Mouse (Mus musculus) lung, adult 10 weeks (tissue): Measurements from ENCODE around the gene Setdb1. TPM values are rescaled to one million over a fixed set of nuclear protein-coding genes. Genes with fewer than 3 reads are reported as not detected.

Source experiments
- polyA plus RNA-seq: library from polyadenylated mRNA; stranded (reverse); fragments of 350-450 nt; fragmentation: Illumina TruSeq; extraction: RNeasy Lipid Tissue Mini Kit (QIAGEN cat#74804); gene quantifications from one replicate; pipeline ENCODE4 v1.2.3, GENCODE M21; 2014; ENCODE audit warnings: low read depth, low replicate concordance; ENCODE audit not compliant: insufficient read depth

Gene Setdb1
- polyA plus RNA-seq, result 9.2 TPM

GRCm38 (mm10) chr3:95356701-95357449 is at the start of gene Setdb1:
Setdb1 (minus strand) TSS chr3:95357202.

GRCm38 (mm10) chr3:95402741-95403140 is 45.7 kb upstream of the Setdb1 start, which contains the start of gene 4930558C23Rik:
4930558C23Rik (minus strand) TSS chr3:95402841.

GRCm38 (mm10) chr3:95314486-95315093 is 42.4 kb downstream of the Setdb1 start, which contains the start of gene Cers2:
Cers2 (plus strand) TSS chr3:95314791.

GRCm38 (mm10) chr3:95307100-95307499 is 49.9 kb downstream of the Setdb1 start, which contains the start of gene Anxa9:
Anxa9 (minus strand) TSS chr3:95307176.

GRCm38 (mm10) chr3:95281216-95282126 is 75.5 kb downstream of the Setdb1 start, which contains the start of the genes Mindy1 and Prune1:
Mindy1 (plus strand) TSS chr3:95281345.
Prune1 (minus strand) TSS chr3:95282076.

Other genes starting within 250 kb of the Setdb1 start
- 33.7 TPM for gene Vps72, start 246.2 kb downstream of the Setdb1 start, polyA plus RNA-seq
- 1.5 TPM for gene Tmod4, start 232.7 kb downstream of the Setdb1 start, polyA plus RNA-seq
- 42.6 TPM for gene Scnm1, start 223.2 kb downstream of the Setdb1 start, polyA plus RNA-seq
- gene Lysmd1, start 223.1 kb downstream of the Setdb1 start, polyA plus RNA-seq, result 8.4 TPM
- gene Tnfaip8l2, start 214.8 kb downstream of the Setdb1 start, polyA plus RNA-seq, result 22.1 TPM
- gene Sema6c, start 196.7 kb downstream of the Setdb1 start, polyA plus RNA-seq, result 2.1 TPM
- gene Gabpb2, start 139.3 kb downstream of the Setdb1 start, polyA plus RNA-seq, result 6.1 TPM
- gene Cdc42se1, start 128.5 kb downstream of the Setdb1 start, polyA plus RNA-seq, result 80.1 TPM
- 5.0 TPM for gene Mllt11, start 125.0 kb downstream of the Setdb1 start, polyA plus RNA-seq
- 0.84 TPM for gene Gm128, start 115.6 kb downstream of the Setdb1 start, polyA plus RNA-seq
- gene Bnipl, start 106.0 kb downstream of the Setdb1 start, polyA plus RNA-seq, result 6.7 TPM
- 41.4 TPM for gene Mindy1, start 75.9 kb downstream of the Setdb1 start, polyA plus RNA-seq
- 11.4 TPM for gene Prune1, start 75.1 kb downstream of the Setdb1 start, polyA plus RNA-seq
- gene Anxa9, start 50.0 kb downstream of the Setdb1 start, polyA plus RNA-seq, result 4.2 TPM
- gene Cers2, start 42.4 kb downstream of the Setdb1 start, polyA plus RNA-seq, result 149 TPM
- not detected for gene 4930558C23Rik, start 45.6 kb upstream of the Setdb1 start, polyA plus RNA-seq
- 15.8 TPM for gene Arnt, start 77.2 kb upstream of the Setdb1 start, polyA plus RNA-seq
- 22.5 TPM for gene Ctsk, start 142.1 kb upstream of the Setdb1 start, polyA plus RNA-seq
- gene Ctss, start 169.6 kb upstream of the Setdb1 start, polyA plus RNA-seq, result 277 TPM
- gene Hormad1, start 202.5 kb upstream of the Setdb1 start, polyA plus RNA-seq, result not detected
- 17.7 TPM for gene Golph3l, start 231.7 kb upstream of the Setdb1 start, polyA plus RNA-seq